Mouse (Mus musculus): Measurements from ENCODE around the gene Gpr143. TPM values are rescaled to one million over a fixed set of nuclear protein-coding genes. Genes with fewer than 3 reads are reported as not detected.

Gpr143 gene
- 0.16 TPM in 1 of 2 replicates, not detected in the other for polyA plus RNA-seq (2015; fragmentation: Nextera tagmentation; extraction: Ambion mirVana)

- H3K27ac ChIP-seq: no peak within 1 kb of the TSS
- ATAC-seq (ENCODE audit: low FRiP score): 0 out of 2 replicates have a peak, but pooled peaks have one; percentile 39
- H3K36me3 ChIP-seq: no peaks in the 10 kb centered on the region
- H3K27me3 ChIP-seq: peaks cover 18% of the 10 kb centered on the region
- H3K9ac ChIP-seq: peak within 1 kb of the TSS; percentile 59; the same call in 1 of the 2 replicates
- no peaks in the 10 kb centered on the region for H3K4me1 ChIP-seq (replicated peaks)
- peak within 1 kb of the TSS; percentile 49 for H3K4me2 ChIP-seq
- H3K4me3 ChIP-seq: peak within 1 kb of the TSS; percentile 27
- 29% methylated on average over 26 of the region's 26 CpGs for WGBS
- H3K9me3 ChIP-seq: no peaks in the 10 kb centered on the region
Observed at GRCm38 (mm10) chrX:152781720-152782403, at the start of gene Gpr143. Gene Gpr143, plus strand, starts transcription at chrX:152781921.

GRCm38 (mm10) chrX:152735283-152735682 is 46.4 kb upstream of the Gpr143 start:
- H3K9ac ChIP-seq: no peak overlapping the region
- H3K4me2 ChIP-seq: no peak overlapping the region
- no peak overlapping the region for H3K4me3 ChIP-seq
- H3K4me1 ChIP-seq (replicated peaks): no peaks in the 10 kb centered on the region
- ATAC-seq (ENCODE audit: low FRiP score): no peak
- no peak overlapping the region for H3K27ac ChIP-seq
- H3K9me3 ChIP-seq: no peaks in the 10 kb centered on the region
- no peaks in the 10 kb centered on the region for H3K36me3 ChIP-seq
- H3K27me3 ChIP-seq: peaks cover 39% of the 10 kb centered on the region

GRCm38 (mm10) chrX:152738191-152738590 is 43.5 kb upstream of the Gpr143 start:
- Histone ChIP-seq H3K27me3 (peaks cover 45% of the 10 kb centered on the region), H3K36me3 (no peaks in the 10 kb centered on the region), H3K9ac (no peak overlapping the region), H3K9me3 (no peaks in the 10 kb centered on the region), H3K4me2 (no peak overlapping the region), H3K27ac (no peak overlapping the region), H3K4me1 (replicated peaks) (no peaks in the 10 kb centered on the region), H3K4me3 (no peak overlapping the region)
- no peak for ATAC-seq (ENCODE audit: low FRiP score)
- WGBS: 79% methylated on average over 2 of the region's 2 CpGs

DNA sequence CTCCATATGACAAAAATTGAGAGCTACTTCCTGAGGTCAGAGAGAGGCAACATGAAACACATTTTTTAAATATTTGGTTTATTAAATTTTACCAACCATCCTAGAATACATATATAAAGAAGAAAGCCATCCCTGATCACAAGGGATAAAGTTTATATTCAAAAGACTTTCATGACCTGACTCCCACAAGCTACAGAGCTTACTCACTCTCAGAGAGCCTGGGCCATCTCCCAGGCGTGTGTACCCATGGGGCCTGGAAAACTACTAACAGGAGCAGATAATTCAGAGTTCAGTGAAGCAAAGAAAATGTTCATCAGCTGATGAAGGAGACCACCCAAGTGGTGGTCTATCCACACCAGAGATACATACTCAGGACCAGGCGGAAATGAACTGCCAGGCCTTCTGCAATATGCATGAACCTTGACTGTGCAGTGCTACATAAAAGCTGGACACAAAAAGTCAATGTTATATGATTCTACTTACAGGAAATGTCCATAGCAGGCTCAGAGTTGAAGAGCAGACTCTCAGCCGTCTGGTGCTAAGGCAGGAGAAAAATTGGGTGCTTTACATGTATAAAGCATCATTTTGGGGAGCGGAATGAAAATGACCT is 42.9 kb upstream of the Gpr143 start:
- Histone ChIP-seq H3K4me3 (no peak overlapping the region), H3K4me2 (no peak overlapping the region), H3K9me3 (no peaks in the 10 kb centered on the region), H3K27ac (no peak overlapping the region), H3K4me1 (replicated peaks) (no peaks in the 10 kb centered on the region), H3K27me3 (peaks cover 48% of the 10 kb centered on the region), H3K9ac (no peak overlapping the region), H3K36me3 (no peaks in the 10 kb centered on the region)
- ATAC-seq (ENCODE audit: low FRiP score): no peak
- WGBS: 77% methylated on average over 4 of the region's 4 CpGs

DNA sequence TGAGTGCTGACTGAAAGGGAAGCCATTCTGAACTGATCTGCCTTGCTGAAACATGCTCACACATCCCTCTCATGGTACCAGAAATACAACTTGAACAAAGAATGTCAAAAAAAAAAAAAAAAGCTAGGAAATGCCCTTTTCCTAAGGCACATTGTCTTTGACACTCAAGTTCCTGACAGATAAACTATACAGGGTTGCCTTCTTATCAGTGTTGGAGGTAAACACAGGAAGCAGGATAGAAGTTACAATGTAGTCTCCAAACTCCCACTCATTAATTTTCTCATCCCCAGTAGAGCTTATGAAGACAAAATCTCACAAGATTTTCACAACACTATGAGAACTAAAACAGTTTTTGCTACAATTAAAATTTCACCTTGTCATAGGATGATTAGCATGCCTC is 38.1 kb upstream of the Gpr143 start:
- Histone ChIP-seq H3K36me3 (no peaks in the 10 kb centered on the region), H3K27ac (no peak overlapping the region), H3K4me1 (replicated peaks) (no peaks in the 10 kb centered on the region), H3K27me3 (peaks cover 53% of the 10 kb centered on the region), H3K4me3 (no peak overlapping the region), H3K9ac (no peak overlapping the region), H3K9me3 (no peaks in the 10 kb centered on the region), H3K4me2 (no peak overlapping the region)
- ATAC-seq (ENCODE audit: low FRiP score): no peak

- Histone ChIP-seq H3K4me1 (replicated peaks) (no peaks in the 10 kb centered on the region), H3K9ac (no peak overlapping the region), H3K4me2 (no peak overlapping the region), H3K9me3 (no peaks in the 10 kb centered on the region), H3K36me3 (no peaks in the 10 kb centered on the region), H3K27ac (no peak overlapping the region), H3K27me3 (peaks cover 38% of the 10 kb centered on the region), H3K4me3 (no peak overlapping the region)
- WGBS: 63% methylated on average over 2 of the region's 2 CpGs
- no peak for ATAC-seq (ENCODE audit: low FRiP score)
Observed at GRCm38 (mm10) chrX:152745925-152746324, 35.8 kb upstream of the Gpr143 start.

GRCm38 (mm10) chrX:152755819-152756218 is 25.9 kb upstream of the Gpr143 start:
- no peak overlapping the region for H3K4me3 ChIP-seq
- no peak overlapping the region for H3K27ac ChIP-seq
- no peaks in the 10 kb centered on the region for H3K9me3 ChIP-seq
- ATAC-seq (ENCODE audit: low FRiP score): no peak
- no peaks in the 10 kb centered on the region for H3K36me3 ChIP-seq
- 0 out of 2 replicates have a peak, but pooled peaks cover 11% of the 10 kb centered on the region for H3K27me3 ChIP-seq
- H3K4me1 ChIP-seq (replicated peaks): no peaks in the 10 kb centered on the region
- no peak overlapping the region for H3K9ac ChIP-seq
- no peak overlapping the region for H3K4me2 ChIP-seq
- WGBS: 89% methylated on average over 1 of the region's 1 CpGs

- H3K27ac ChIP-seq: no peak overlapping the region
- no peak overlapping the region for H3K4me2 ChIP-seq
- no peaks in the 10 kb centered on the region for H3K9me3 ChIP-seq
- H3K9ac ChIP-seq: no peak overlapping the region
- 0 out of 2 replicates have a peak, but pooled peaks cover 11% of the 10 kb centered on the region for H3K27me3 ChIP-seq
- no peaks in the 10 kb centered on the region for H3K36me3 ChIP-seq
- WGBS: 96% methylated on average over 5 of the region's 5 CpGs
- H3K4me1 ChIP-seq (replicated peaks): no peaks in the 10 kb centered on the region
- H3K4me3 ChIP-seq: no peak overlapping the region
- no peak for ATAC-seq (ENCODE audit: low FRiP score)
Observed at GRCm38 (mm10) chrX:152756293-152756692, 25.4 kb upstream of the Gpr143 start.

GRCm38 (mm10) chrX:152762437-152762836 is 19.3 kb upstream of the Gpr143 start:
- Histone ChIP-seq H3K9ac (no peak overlapping the region), H3K4me3 (no peak overlapping the region), H3K4me1 (replicated peaks) (no peaks in the 10 kb centered on the region), H3K9me3 (no peaks in the 10 kb centered on the region), H3K4me2 (no peak overlapping the region), H3K27me3 (peaks cover 8% of the 10 kb centered on the region), H3K36me3 (no peaks in the 10 kb centered on the region), H3K27ac (no peak overlapping the region)
- ATAC-seq (ENCODE audit: low FRiP score): no peak
- WGBS: 62% methylated on average over 2 of the region's 2 CpGs

GRCm38 (mm10) chrX:152762855-152763254 is 18.9 kb upstream of the Gpr143 start:
- H3K27ac ChIP-seq: no peak overlapping the region
- H3K4me3 ChIP-seq: no peak overlapping the region
- no peak overlapping the region for H3K4me2 ChIP-seq
- no peak for ATAC-seq (ENCODE audit: low FRiP score)
- peaks cover 12% of the 10 kb centered on the region for H3K27me3 ChIP-seq
- no peak overlapping the region for H3K9ac ChIP-seq
- no peaks in the 10 kb centered on the region for H3K36me3 ChIP-seq
- WGBS: 72% methylated on average over 2 of the region's 2 CpGs
- H3K9me3 ChIP-seq: no peaks in the 10 kb centered on the region
- H3K4me1 ChIP-seq (replicated peaks): no peaks in the 10 kb centered on the region

DNA sequence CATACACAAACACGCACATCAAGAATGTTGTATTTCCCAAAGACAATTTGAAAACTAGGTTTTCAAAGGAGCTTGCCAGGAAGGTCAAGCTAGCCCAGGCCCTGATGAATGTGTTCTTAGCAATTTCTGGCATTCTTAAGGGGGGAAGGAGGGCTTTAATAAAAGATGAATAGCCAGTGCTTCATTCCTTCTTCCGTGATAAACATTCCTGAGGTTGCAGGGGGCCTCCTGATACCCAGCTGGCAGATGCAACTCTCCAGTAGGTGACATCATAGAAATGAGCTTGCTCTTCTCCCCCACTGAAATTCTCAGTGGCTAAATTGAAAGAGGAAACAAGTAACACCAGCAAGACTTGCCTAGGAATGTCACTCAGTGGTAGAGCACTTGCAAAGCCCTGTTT is 17.6 kb upstream of the Gpr143 start:
- no peak overlapping the region for H3K9ac ChIP-seq
- no peak overlapping the region for H3K27ac ChIP-seq
- H3K36me3 ChIP-seq: no peaks in the 10 kb centered on the region
- peaks cover 24% of the 10 kb centered on the region for H3K27me3 ChIP-seq
- H3K4me2 ChIP-seq: no peak overlapping the region
- no peaks in the 10 kb centered on the region for H3K4me1 ChIP-seq (replicated peaks)
- H3K4me3 ChIP-seq: no peak overlapping the region
- WGBS: 40% methylated on average over 2 of the region's 2 CpGs
- ATAC-seq (ENCODE audit: low FRiP score): no peak
- H3K9me3 ChIP-seq: no peaks in the 10 kb centered on the region

DNA sequence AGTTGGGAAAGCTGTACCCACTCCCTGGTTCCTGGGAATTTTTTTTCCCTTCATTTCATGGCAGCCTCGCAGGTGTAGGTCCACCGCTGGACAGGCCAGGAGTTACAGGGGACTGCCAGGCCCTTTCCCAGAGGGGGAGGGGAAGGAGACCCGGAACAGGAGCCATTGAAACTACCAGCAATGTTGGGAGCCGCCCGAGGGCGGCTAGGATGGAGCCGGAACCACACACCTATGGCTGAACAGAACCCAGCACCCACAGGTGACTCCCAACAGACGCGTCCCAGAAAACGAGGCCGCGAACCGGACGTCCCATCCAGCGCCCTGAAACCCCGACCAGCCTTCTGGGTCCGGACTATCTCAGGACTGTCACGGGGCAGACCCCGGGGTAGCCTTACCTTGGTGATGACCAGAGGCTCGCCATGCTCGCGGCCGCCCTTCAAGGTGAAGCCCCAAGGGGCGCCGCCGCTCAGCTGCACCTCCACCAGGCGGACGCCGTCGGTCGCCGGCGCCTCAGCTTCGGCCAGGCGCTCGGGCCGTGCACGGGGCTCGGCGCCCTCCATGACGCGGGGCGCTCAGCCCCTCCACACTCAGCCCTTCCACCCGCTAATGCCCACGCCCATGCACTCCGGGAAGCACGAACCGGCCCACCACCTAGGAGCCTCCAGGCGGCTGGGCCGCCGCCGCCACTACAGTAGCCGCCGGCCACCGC is 12.7 kb upstream of the Gpr143 start, which contains the start of gene Shroom2:
Gene Shroom2 (minus strand): TSS at position 575 of the 709 bp plus-strand sequence.
- Histone ChIP-seq H3K36me3 (no peaks in the 10 kb centered on the region), H3K4me3 (peak within 1 kb of the TSS; percentile 55), H3K27me3 (peaks cover 45% of the 10 kb centered on the region), H3K27ac (no peak within 1 kb of the TSS), H3K4me1 (replicated peaks) (no peaks in the 10 kb centered on the region), H3K9me3 (no peaks in the 10 kb centered on the region), H3K4me2 (peak within 1 kb of the TSS; percentile 72), H3K9ac (peak within 1 kb of the TSS; percentile 68)
- WGBS: 18% methylated on average over 28 of the region's 55 CpGs
- ATAC-seq (ENCODE audit: low FRiP score): peak; percentile 88
